Mouse (Mus musculus): ENCODE results near the gene 4930407I10Rik. TPM values are rescaled to one million over a fixed set of nuclear protein-coding genes. Genes with fewer than 3 reads are reported as not detected.

The 4930407I10Rik gene
- polyA plus RNA-seq, 1 experiment from 2014 or later: not detected

GRCm38 (mm10) chr15:82022535-82023088 lies 36.3 kb upstream of the 4930407I10Rik start:
- no peak overlapping the region for H3K9ac ChIP-seq (ENCODE audit: low read depth, low read length)
- H3K9me3 ChIP-seq (replicated peaks; ENCODE audit: control insufficient read depth, low read length): no peaks in the 10 kb centered on the region
- peaks cover 36% of the 10 kb centered on the region for H3K36me3 ChIP-seq (ENCODE audit: control insufficient read depth, insufficient read depth)
- no peak overlapping the region for H3K27ac ChIP-seq (ENCODE audit: low read length)
- no peak overlapping the region for H3K4me2 ChIP-seq (ENCODE audit: low read depth, low read length)
- H3K27me3 ChIP-seq (ENCODE audit: control insufficient read depth, insufficient read depth, low read depth, low read length): no peaks in the 10 kb centered on the region
- no peak for ATAC-seq (ENCODE audit: low read depth)
- H3K4me1 ChIP-seq (ENCODE audit: control insufficient read depth, low read depth, low read length): peaks cover 5% of the 10 kb centered on the region
- no peak overlapping the region for H3K4me3 ChIP-seq (ENCODE audit: low read depth, low read length)
- 72% methylated on average over 13 of the region's 13 CpGs for WGBS (ENCODE audit: insufficient replicate concordance)

GRCm38 (mm10) chr15:82023965-82024635 lies 34.9 kb upstream of the 4930407I10Rik start:
- Histone ChIP-seq H3K36me3 (ENCODE audit: control insufficient read depth, insufficient read depth) (peaks cover 34% of the 10 kb centered on the region), H3K4me1 (ENCODE audit: control insufficient read depth, low read depth, low read length) (peaks cover 2% of the 10 kb centered on the region), H3K9ac (ENCODE audit: low read depth, low read length) (no peak overlapping the region), H3K4me3 (ENCODE audit: low read depth, low read length) (no peak overlapping the region), H3K4me2 (ENCODE audit: low read depth, low read length) (no peak overlapping the region), H3K27ac (ENCODE audit: low read length) (no peak overlapping the region), H3K27me3 (ENCODE audit: control insufficient read depth, insufficient read depth, low read depth, low read length) (no peaks in the 10 kb centered on the region), H3K9me3 (replicated peaks; ENCODE audit: control insufficient read depth, low read length) (no peaks in the 10 kb centered on the region)
- WGBS (ENCODE audit: insufficient replicate concordance): 76% methylated on average over 6 of the region's 6 CpGs
- no peak for ATAC-seq (ENCODE audit: low read depth)

DNA sequence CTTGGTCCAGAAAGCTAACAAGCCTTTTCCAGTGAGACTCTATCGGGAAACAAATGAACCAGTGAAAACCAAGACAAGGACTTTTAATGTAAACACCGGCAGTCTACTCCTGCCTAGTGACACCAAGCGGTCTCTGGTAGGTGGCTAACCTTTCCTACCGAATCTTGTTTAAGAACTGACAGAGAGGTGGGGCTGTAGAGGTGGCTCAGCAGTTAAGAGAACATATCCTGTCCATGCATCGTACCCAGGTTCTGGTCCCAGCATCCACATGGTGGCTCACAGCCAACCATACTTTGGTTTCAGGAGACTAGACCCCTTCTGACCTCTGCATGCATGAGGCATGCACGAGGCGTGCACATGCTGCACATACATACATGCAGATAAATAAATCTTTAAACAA lies 31.7 kb upstream of the 4930407I10Rik start:
- no peak overlapping the region for H3K4me2 ChIP-seq (ENCODE audit: low read depth, low read length)
- no peak overlapping the region for H3K4me3 ChIP-seq (ENCODE audit: low read depth, low read length)
- H3K27me3 ChIP-seq (ENCODE audit: control insufficient read depth, insufficient read depth, low read depth, low read length): no peaks in the 10 kb centered on the region
- peaks cover 38% of the 10 kb centered on the region for H3K36me3 ChIP-seq (ENCODE audit: control insufficient read depth, insufficient read depth)
- no peak overlapping the region for H3K9ac ChIP-seq (ENCODE audit: low read depth, low read length)
- no peaks in the 10 kb centered on the region for H3K4me1 ChIP-seq (ENCODE audit: control insufficient read depth, low read depth, low read length)
- WGBS (ENCODE audit: insufficient replicate concordance): 81% methylated on average over 7 of the region's 7 CpGs
- no peaks in the 10 kb centered on the region for H3K9me3 ChIP-seq (replicated peaks; ENCODE audit: control insufficient read depth, low read length)
- H3K27ac ChIP-seq (ENCODE audit: low read length): no peak overlapping the region
- no peak for ATAC-seq (ENCODE audit: low read depth)

DNA sequence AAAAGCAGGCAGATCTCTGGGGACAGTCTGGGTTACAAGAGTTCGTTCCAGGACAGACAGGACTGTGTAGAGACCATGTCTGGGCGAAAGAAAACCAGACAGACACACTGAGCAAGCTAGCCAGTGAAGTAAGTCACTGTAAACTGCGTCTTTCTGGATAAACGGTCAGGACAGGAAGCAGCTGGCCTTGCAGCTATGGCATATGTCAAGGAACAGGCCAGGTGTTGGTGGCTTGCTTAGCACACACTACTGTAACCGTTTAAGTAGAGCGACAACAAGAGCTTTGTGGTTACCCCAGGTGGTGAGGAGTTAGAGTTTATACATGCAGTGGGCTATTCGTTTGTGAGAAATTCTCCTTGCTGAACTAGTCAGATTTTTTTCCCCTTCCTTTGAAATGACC lies 31.2 kb upstream of the 4930407I10Rik start:
- Histone ChIP-seq H3K4me2 (ENCODE audit: low read depth, low read length) (no peak overlapping the region), H3K4me1 (ENCODE audit: control insufficient read depth, low read depth, low read length) (no peaks in the 10 kb centered on the region), H3K27me3 (ENCODE audit: control insufficient read depth, insufficient read depth, low read depth, low read length) (no peaks in the 10 kb centered on the region), H3K36me3 (ENCODE audit: control insufficient read depth, insufficient read depth) (peaks cover 38% of the 10 kb centered on the region), H3K27ac (ENCODE audit: low read length) (no peak overlapping the region), H3K9ac (ENCODE audit: low read depth, low read length) (no peak overlapping the region), H3K4me3 (ENCODE audit: low read depth, low read length) (no peak overlapping the region), H3K9me3 (replicated peaks; ENCODE audit: control insufficient read depth, low read length) (no peaks in the 10 kb centered on the region)
- WGBS (ENCODE audit: insufficient replicate concordance): 74% methylated on average over 7 of the region's 7 CpGs
- ATAC-seq (ENCODE audit: low read depth): no peak

- 81% methylated on average over 7 of the region's 7 CpGs for WGBS (ENCODE audit: insufficient replicate concordance)
- Histone ChIP-seq H3K27ac (ENCODE audit: low read length) (no peak overlapping the region), H3K4me1 (ENCODE audit: control insufficient read depth, low read depth, low read length) (no peaks in the 10 kb centered on the region), H3K27me3 (ENCODE audit: control insufficient read depth, insufficient read depth, low read depth, low read length) (no peaks in the 10 kb centered on the region), H3K4me2 (ENCODE audit: low read depth, low read length) (no peak overlapping the region), H3K9me3 (replicated peaks; ENCODE audit: control insufficient read depth, low read length) (no peaks in the 10 kb centered on the region), H3K9ac (ENCODE audit: low read depth, low read length) (no peak overlapping the region), H3K36me3 (ENCODE audit: control insufficient read depth, insufficient read depth) (peaks cover 20% of the 10 kb centered on the region), H3K4me3 (ENCODE audit: low read depth, low read length) (no peak overlapping the region)
- ATAC-seq (ENCODE audit: low read depth): no peak
These were observed 26.6 kb upstream of the 4930407I10Rik start for GRCm38 (mm10) chr15:82032386-82032785.

DNA sequence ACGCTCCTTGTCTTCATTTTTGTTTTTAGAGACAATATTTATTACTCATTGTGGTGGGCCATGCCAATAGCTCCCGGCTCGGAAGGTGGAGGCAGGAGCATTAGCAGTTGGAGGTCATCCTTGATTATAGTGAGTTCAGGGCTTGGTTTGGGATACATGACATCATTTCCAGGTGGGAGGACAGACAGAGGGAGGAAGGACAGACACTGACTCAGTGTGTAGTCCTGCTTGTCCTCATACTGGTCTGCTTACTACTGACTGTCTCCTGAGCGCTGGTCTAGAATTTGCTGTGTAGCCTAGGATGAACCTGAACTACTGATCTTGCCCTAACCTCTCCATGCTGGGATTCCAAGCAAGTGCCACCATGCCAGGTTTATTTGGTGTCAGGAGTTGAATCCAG lies 25.2 kb upstream of the 4930407I10Rik start, which contains the start of gene Desi1:
Gene Desi1, minus strand, starts transcription at position 101 of the 400 bp plus-strand sequence.
- H3K4me2 ChIP-seq (ENCODE audit: low read depth, low read length): no peak within 1 kb of the TSS
- no peaks in the 10 kb centered on the region for H3K4me1 ChIP-seq (ENCODE audit: control insufficient read depth, low read depth, low read length)
- H3K27ac ChIP-seq (ENCODE audit: low read length): no peak within 1 kb of the TSS
- ATAC-seq (ENCODE audit: low read depth): no peak
- 94% methylated on average over 4 of the region's 4 CpGs for WGBS (ENCODE audit: insufficient replicate concordance)
- H3K9ac ChIP-seq (ENCODE audit: low read depth, low read length): no peak within 1 kb of the TSS
- no peaks in the 10 kb centered on the region for H3K27me3 ChIP-seq (ENCODE audit: control insufficient read depth, insufficient read depth, low read depth, low read length)
- H3K4me3 ChIP-seq (ENCODE audit: low read depth, low read length): no peak within 1 kb of the TSS
- H3K9me3 ChIP-seq (replicated peaks; ENCODE audit: control insufficient read depth, low read length): no peaks in the 10 kb centered on the region
- peaks cover 27% of the 10 kb centered on the region for H3K36me3 ChIP-seq (ENCODE audit: control insufficient read depth, insufficient read depth)

- Histone ChIP-seq H3K4me3 (ENCODE audit: low read depth, low read length) (no peak overlapping the region), H3K4me2 (ENCODE audit: low read depth, low read length) (no peak overlapping the region), H3K27ac (ENCODE audit: low read length) (no peak overlapping the region), H3K9ac (ENCODE audit: low read depth, low read length) (no peak overlapping the region), H3K27me3 (ENCODE audit: control insufficient read depth, insufficient read depth, low read depth, low read length) (no peaks in the 10 kb centered on the region), H3K9me3 (replicated peaks; ENCODE audit: control insufficient read depth, low read length) (no peaks in the 10 kb centered on the region), H3K36me3 (ENCODE audit: control insufficient read depth, insufficient read depth) (peaks cover 36% of the 10 kb centered on the region), H3K4me1 (ENCODE audit: control insufficient read depth, low read depth, low read length) (no peaks in the 10 kb centered on the region; the same call in 1 of the 2 replicates)
- no peak for ATAC-seq (ENCODE audit: low read depth)
- 64% methylated on average over 12 of the region's 12 CpGs for WGBS (ENCODE audit: insufficient replicate concordance)
These were observed 22.9 kb upstream of the 4930407I10Rik start for GRCm38 (mm10) chr15:82035904-82036689.

DNA sequence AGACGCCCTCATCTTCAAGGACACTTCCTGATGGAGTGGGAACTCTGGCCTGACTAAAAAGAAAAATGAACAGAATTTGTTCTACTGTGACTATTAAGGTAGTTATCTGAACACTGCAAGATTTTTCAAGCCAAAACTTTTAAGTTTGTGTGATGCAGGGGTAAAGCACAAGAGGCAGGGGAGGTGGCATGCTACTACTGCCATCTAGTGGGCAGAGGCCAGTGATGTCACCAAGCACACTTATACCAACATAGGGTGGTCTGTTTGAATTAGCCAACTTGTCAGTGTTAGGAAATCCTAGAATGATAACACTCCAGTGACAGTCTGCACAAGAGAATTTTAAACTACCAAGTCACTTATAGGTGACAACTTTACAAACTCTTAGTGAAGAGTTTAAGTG lies 18.3 kb upstream of the 4930407I10Rik start:
- H3K4me2 ChIP-seq (ENCODE audit: low read depth, low read length): no peak overlapping the region
- H3K9me3 ChIP-seq (replicated peaks; ENCODE audit: control insufficient read depth, low read length): no peaks in the 10 kb centered on the region
- no peak overlapping the region for H3K27ac ChIP-seq (ENCODE audit: low read length)
- H3K36me3 ChIP-seq (ENCODE audit: control insufficient read depth, insufficient read depth): peaks cover 47% of the 10 kb centered on the region
- 94% methylated on average over 1 of the region's 1 CpGs for WGBS (ENCODE audit: insufficient replicate concordance)
- no peak overlapping the region for H3K4me3 ChIP-seq (ENCODE audit: low read depth, low read length)
- no peaks in the 10 kb centered on the region for H3K27me3 ChIP-seq (ENCODE audit: control insufficient read depth, insufficient read depth, low read depth, low read length)
- ATAC-seq (ENCODE audit: low read depth): no peak
- H3K4me1 ChIP-seq (ENCODE audit: control insufficient read depth, low read depth, low read length): peaks cover 6% of the 10 kb centered on the region
- no peak overlapping the region for H3K9ac ChIP-seq (ENCODE audit: low read depth, low read length)
